Mouse (Mus musculus): ENCODE results near the gene Tbx19.

GRCm38 (mm10) chr1:165154162-165154561 is 6.4 kb downstream of the Tbx19 start:
- TF ChIP-seq CTCF (IDR thresholded peaks at IDR 0.05) (no peak), POLR2A (IDR thresholded peaks at IDR 0.05; ENCODE audit: insufficient read depth, low read depth, low read length) (no peak), EP300 (IDR thresholded peaks at IDR 0.05; ENCODE audit: insufficient read depth, low read depth, low read length) (no peak)

All from heart, adult 2 months (tissue).